Mouse (Mus musculus) layer of hippocampus, adult 9-10 months (tissue): ENCODE data around the gene Alyref.

ENCODE experiments used
- DNase-seq: peaks from one replicate; pipeline ENCODE4 v3.0.0; 2022; ENCODE audit warnings: low spot score

Gene Alyref

DNA sequence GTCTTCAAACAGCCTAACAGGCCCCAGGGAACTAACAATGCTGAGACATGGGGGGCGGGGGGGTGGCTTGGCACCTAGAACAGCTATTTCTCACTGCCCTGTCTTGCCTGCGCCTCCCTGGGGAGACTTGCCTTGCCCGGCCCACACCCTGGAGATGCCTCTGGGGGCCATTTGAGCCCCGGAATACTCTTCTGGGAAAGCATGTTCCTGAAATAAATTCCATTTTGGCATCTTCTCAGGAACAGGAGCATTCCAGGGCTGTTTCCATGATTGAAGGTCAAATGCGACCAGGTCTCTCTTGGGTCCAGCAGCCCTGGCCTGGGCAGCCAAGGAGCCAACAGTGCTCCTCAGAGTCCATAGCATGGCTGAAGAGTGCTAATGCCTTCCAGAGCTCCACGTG lies 55.8 kb downstream of the Alyref start:
- no peak for DNase-seq
